Mouse (Mus musculus): ENCODE measurements around the gene Tas2r144. TPM values are rescaled to one million over a fixed set of nuclear protein-coding genes. Genes with fewer than 3 reads are reported as not detected.

The Tas2r144 gene
- not detected in 2 replicates for polyA plus RNA-seq (2014; fragmentation: Nextera tagmentation; extraction: Ambion mirVana)

GRCm38 (mm10) chr6:42215028-42215427 lies at the start of gene Tas2r144:
Gene Tas2r144 (plus strand): TSS chr6:42215328.
- Histone ChIP-seq H3K9me3 (ENCODE audit: control insufficient read depth, low read length) (no peaks in the 10 kb centered on the region), H3K4me3 (ENCODE audit: low read depth, low read length) (no peak within 1 kb of the TSS), H3K27ac (ENCODE audit: low read depth) (no peak within 1 kb of the TSS), H3K36me3 (ENCODE audit: control insufficient read depth, insufficient read depth, low read length) (no peaks in the 10 kb centered on the region), H3K4me2 (ENCODE audit: low read length) (no peak within 1 kb of the TSS), H3K27me3 (replicated peaks; ENCODE audit: control insufficient read depth, insufficient read depth, low read length) (no peaks in the 10 kb centered on the region), H3K9ac (ENCODE audit: low read length) (no peak within 1 kb of the TSS), H3K4me1 (replicated peaks; ENCODE audit: control insufficient read depth, insufficient read depth, low read length) (no peaks in the 10 kb centered on the region)
- ATAC-seq (replicated peaks; ENCODE audit: low FRiP score, low TSS enrichment, low read depth): no peak
- WGBS: 84% methylated on average over 2 of the region's 2 CpGs
- no peak for DNase-seq (ENCODE audit: low spot score)

- Histone ChIP-seq H3K27me3 (replicated peaks; ENCODE audit: control insufficient read depth, insufficient read depth, low read length) (no peaks in the 10 kb centered on the region), H3K36me3 (ENCODE audit: control insufficient read depth, insufficient read depth, low read length) (no peaks in the 10 kb centered on the region), H3K9me3 (ENCODE audit: control insufficient read depth, low read length) (no peaks in the 10 kb centered on the region), H3K4me1 (replicated peaks; ENCODE audit: control insufficient read depth, insufficient read depth, low read length) (no peaks in the 10 kb centered on the region), H3K9ac (ENCODE audit: low read length) (no peak overlapping the region), H3K4me3 (ENCODE audit: low read depth, low read length) (no peak overlapping the region), H3K27ac (ENCODE audit: low read depth) (no peak overlapping the region), H3K4me2 (ENCODE audit: low read length) (no peak overlapping the region)
- 70% methylated on average over 1 of the region's 1 CpGs for WGBS
- DNase-seq (ENCODE audit: low spot score) (no peak), ATAC-seq (replicated peaks; ENCODE audit: low FRiP score, low TSS enrichment, low read depth) (no peak)
Measured at GRCm38 (mm10) chr6:42182462-42182861, 32.7 kb upstream of the Tas2r144 start.

GRCm38 (mm10) chr6:42186230-42186629 lies 28.9 kb upstream of the Tas2r144 start:
- no peak for DNase-seq (ENCODE audit: low spot score)
- WGBS: 35% methylated on average over 3 of the region's 3 CpGs
- ATAC-seq (replicated peaks; ENCODE audit: low FRiP score, low TSS enrichment, low read depth): no peak
- no peak overlapping the region for H3K4me3 ChIP-seq (ENCODE audit: low read depth, low read length)
- H3K9ac ChIP-seq (ENCODE audit: low read length): no peak overlapping the region
- H3K4me2 ChIP-seq (ENCODE audit: low read length): no peak overlapping the region
- H3K27ac ChIP-seq (ENCODE audit: low read depth): no peak overlapping the region
- H3K9me3 ChIP-seq (ENCODE audit: control insufficient read depth, low read length): no peaks in the 10 kb centered on the region
- H3K36me3 ChIP-seq (ENCODE audit: control insufficient read depth, insufficient read depth, low read length): no peaks in the 10 kb centered on the region
- no peaks in the 10 kb centered on the region for H3K4me1 ChIP-seq (replicated peaks; ENCODE audit: control insufficient read depth, insufficient read depth, low read length)
- H3K27me3 ChIP-seq (replicated peaks; ENCODE audit: control insufficient read depth, insufficient read depth, low read length): no peaks in the 10 kb centered on the region

- Histone ChIP-seq H3K9ac (ENCODE audit: low read length) (no peak overlapping the region), H3K4me1 (replicated peaks; ENCODE audit: control insufficient read depth, insufficient read depth, low read length) (no peaks in the 10 kb centered on the region), H3K27me3 (replicated peaks; ENCODE audit: control insufficient read depth, insufficient read depth, low read length) (no peaks in the 10 kb centered on the region), H3K27ac (ENCODE audit: low read depth) (no peak overlapping the region), H3K9me3 (ENCODE audit: control insufficient read depth, low read length) (no peaks in the 10 kb centered on the region), H3K4me2 (ENCODE audit: low read length) (no peak overlapping the region), H3K36me3 (ENCODE audit: control insufficient read depth, insufficient read depth, low read length) (no peaks in the 10 kb centered on the region), H3K4me3 (ENCODE audit: low read depth, low read length) (no peak overlapping the region)
- ATAC-seq (replicated peaks; ENCODE audit: low FRiP score, low TSS enrichment, low read depth): no peak
- 40% methylated on average over 3 of the region's 3 CpGs for WGBS
- DNase-seq (ENCODE audit: low spot score): no peak
Measured at GRCm38 (mm10) chr6:42197710-42198109, 17.4 kb upstream of the Tas2r144 start.

GRCm38 (mm10) chr6:42199498-42199897 lies 15.6 kb upstream of the Tas2r144 start:
- no peak for DNase-seq (ENCODE audit: low spot score)
- H3K27me3 ChIP-seq (replicated peaks; ENCODE audit: control insufficient read depth, insufficient read depth, low read length): no peaks in the 10 kb centered on the region
- no peak for ATAC-seq (replicated peaks; ENCODE audit: low FRiP score, low TSS enrichment, low read depth)
- no peak overlapping the region for H3K9ac ChIP-seq (ENCODE audit: low read length)
- no peaks in the 10 kb centered on the region for H3K9me3 ChIP-seq (ENCODE audit: control insufficient read depth, low read length)
- H3K4me1 ChIP-seq (replicated peaks; ENCODE audit: control insufficient read depth, insufficient read depth, low read length): no peaks in the 10 kb centered on the region
- no peak overlapping the region for H3K4me3 ChIP-seq (ENCODE audit: low read depth, low read length)
- H3K27ac ChIP-seq (ENCODE audit: low read depth): no peak overlapping the region
- H3K36me3 ChIP-seq (ENCODE audit: control insufficient read depth, insufficient read depth, low read length): no peaks in the 10 kb centered on the region
- WGBS: 83% methylated on average over 1 of the region's 1 CpGs
- H3K4me2 ChIP-seq (ENCODE audit: low read length): no peak overlapping the region

- DNase-seq (ENCODE audit: low spot score): no peak
- Histone ChIP-seq H3K4me1 (replicated peaks; ENCODE audit: control insufficient read depth, insufficient read depth, low read length) (no peaks in the 10 kb centered on the region), H3K36me3 (ENCODE audit: control insufficient read depth, insufficient read depth, low read length) (no peaks in the 10 kb centered on the region), H3K9ac (ENCODE audit: low read length) (no peak overlapping the region), H3K4me3 (ENCODE audit: low read depth, low read length) (no peak overlapping the region), H3K9me3 (ENCODE audit: control insufficient read depth, low read length) (no peaks in the 10 kb centered on the region), H3K27me3 (replicated peaks; ENCODE audit: control insufficient read depth, insufficient read depth, low read length) (no peaks in the 10 kb centered on the region), H3K27ac (ENCODE audit: low read depth) (no peak overlapping the region), H3K4me2 (ENCODE audit: low read length) (no peak overlapping the region)
- ATAC-seq (replicated peaks; ENCODE audit: low FRiP score, low TSS enrichment, low read depth): no peak
- 66% methylated on average over 3 of the region's 3 CpGs for WGBS
Measured at GRCm38 (mm10) chr6:42222286-42222685, 7.2 kb downstream of the Tas2r144 start.

GRCm38 (mm10) chr6:42225046-42225445 lies 9.9 kb downstream of the Tas2r144 start:
- H3K4me1 ChIP-seq (replicated peaks; ENCODE audit: control insufficient read depth, insufficient read depth, low read length): no peaks in the 10 kb centered on the region
- H3K27me3 ChIP-seq (replicated peaks; ENCODE audit: control insufficient read depth, insufficient read depth, low read length): no peaks in the 10 kb centered on the region
- H3K4me2 ChIP-seq (ENCODE audit: low read length): no peak overlapping the region
- ATAC-seq (replicated peaks; ENCODE audit: low FRiP score, low TSS enrichment, low read depth) (no peak), DNase-seq (ENCODE audit: low spot score) (no peak)
- no peaks in the 10 kb centered on the region for H3K36me3 ChIP-seq (ENCODE audit: control insufficient read depth, insufficient read depth, low read length)
- 78% methylated on average over 4 of the region's 4 CpGs for WGBS
- H3K9me3 ChIP-seq (ENCODE audit: control insufficient read depth, low read length): no peaks in the 10 kb centered on the region
- H3K9ac ChIP-seq (ENCODE audit: low read length): no peak overlapping the region
- H3K27ac ChIP-seq (ENCODE audit: low read depth): no peak overlapping the region
- no peak overlapping the region for H3K4me3 ChIP-seq (ENCODE audit: low read depth, low read length)

GRCm38 (mm10) chr6:42227240-42228101 lies 12.3 kb downstream of the Tas2r144 start:
- Histone ChIP-seq H3K4me2 (ENCODE audit: low read length) (no peak overlapping the region), H3K4me1 (replicated peaks; ENCODE audit: control insufficient read depth, insufficient read depth, low read length) (no peaks in the 10 kb centered on the region)
- DNase-seq (ENCODE audit: low spot score): peak; percentile 82

GRCm38 (mm10) chr6:42229610-42230009 lies 14.5 kb downstream of the Tas2r144 start:
- DNase-seq (ENCODE audit: low spot score) (no peak), ATAC-seq (replicated peaks; ENCODE audit: low FRiP score, low TSS enrichment, low read depth) (no peak)
- H3K36me3 ChIP-seq (ENCODE audit: control insufficient read depth, insufficient read depth, low read length): no peaks in the 10 kb centered on the region
- H3K9me3 ChIP-seq (ENCODE audit: control insufficient read depth, low read length): no peaks in the 10 kb centered on the region
- no peaks in the 10 kb centered on the region for H3K27me3 ChIP-seq (replicated peaks; ENCODE audit: control insufficient read depth, insufficient read depth, low read length)
- WGBS: 61% methylated on average over 4 of the region's 4 CpGs
- no peaks in the 10 kb centered on the region for H3K4me1 ChIP-seq (replicated peaks; ENCODE audit: control insufficient read depth, insufficient read depth, low read length)
- H3K4me2 ChIP-seq (ENCODE audit: low read length): no peak overlapping the region
- no peak overlapping the region for H3K9ac ChIP-seq (ENCODE audit: low read length)
- no peak overlapping the region for H3K27ac ChIP-seq (ENCODE audit: low read depth)
- H3K4me3 ChIP-seq (ENCODE audit: low read depth, low read length): no peak overlapping the region

More at GRCm38 (mm10) chr6:42227240-42228101, 12.3 kb downstream of the Tas2r144 start:
- Histone ChIP-seq H3K27ac (ENCODE audit: low read depth) (no peak overlapping the region), H3K9ac (ENCODE audit: low read length) (no peak overlapping the region), H3K36me3 (ENCODE audit: control insufficient read depth, insufficient read depth, low read length) (no peaks in the 10 kb centered on the region), H3K27me3 (replicated peaks; ENCODE audit: control insufficient read depth, insufficient read depth, low read length) (no peaks in the 10 kb centered on the region), H3K9me3 (ENCODE audit: control insufficient read depth, low read length) (no peaks in the 10 kb centered on the region), H3K4me3 (ENCODE audit: low read depth, low read length) (no peak overlapping the region)
- WGBS: 29% methylated on average over 17 of the region's 17 CpGs
- ATAC-seq (replicated peaks; ENCODE audit: low FRiP score, low TSS enrichment, low read depth): 0 out of 2 replicates have a peak, but pooled peaks have one; percentile 47

Data from intestine, embryonic 14.5 days (tissue).